Mouse (Mus musculus): ENCODE data around the gene Disp1.

Gene Disp1

DNA sequence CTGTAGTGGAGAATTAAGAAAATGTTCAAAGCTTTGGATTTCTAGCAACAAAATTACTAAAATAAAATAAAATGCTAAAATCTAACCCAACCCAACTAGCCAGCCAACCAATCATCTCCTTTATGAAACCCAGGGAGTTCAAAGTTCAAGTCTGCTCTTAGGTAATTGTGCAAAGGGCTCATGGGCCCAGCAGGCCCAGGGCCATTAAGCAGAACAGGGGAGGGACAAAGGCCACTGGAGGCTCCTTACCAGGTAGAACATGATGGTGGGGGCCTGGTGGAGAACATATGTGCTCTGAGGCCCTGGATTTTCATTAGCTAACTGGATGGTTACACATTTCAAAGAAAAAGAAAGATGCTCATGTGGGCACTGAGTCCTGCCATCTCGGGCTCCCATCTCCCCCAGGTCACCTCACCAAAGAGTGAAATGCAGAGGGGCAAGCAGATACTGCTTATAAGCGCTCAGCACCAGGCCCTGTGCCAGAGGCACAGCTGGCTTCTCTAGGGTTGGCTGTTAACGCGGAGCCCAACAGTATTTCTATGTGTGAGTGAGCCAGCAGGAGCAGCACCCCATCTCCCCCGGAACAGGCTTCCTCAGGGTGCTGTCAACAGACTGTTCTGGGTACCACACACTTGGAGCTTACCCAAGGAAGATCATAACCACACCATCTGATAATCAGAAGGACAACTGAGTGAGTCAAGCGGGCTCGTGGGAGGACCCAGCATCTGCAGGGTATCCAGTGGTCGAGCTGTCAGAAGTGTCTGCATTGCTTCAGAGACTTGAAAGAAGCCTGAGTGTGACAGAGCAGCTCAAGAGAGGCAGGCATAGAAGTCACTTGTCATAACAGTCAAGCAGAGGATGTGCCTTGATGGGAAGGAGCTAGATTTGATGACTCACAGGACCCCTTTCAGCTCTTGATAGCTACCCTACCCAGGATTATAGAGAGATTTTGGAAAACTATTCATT is 137.0 kb downstream of the Disp1 start:
- no peak for DNase-seq (ENCODE audit: low spot score)

DNA sequence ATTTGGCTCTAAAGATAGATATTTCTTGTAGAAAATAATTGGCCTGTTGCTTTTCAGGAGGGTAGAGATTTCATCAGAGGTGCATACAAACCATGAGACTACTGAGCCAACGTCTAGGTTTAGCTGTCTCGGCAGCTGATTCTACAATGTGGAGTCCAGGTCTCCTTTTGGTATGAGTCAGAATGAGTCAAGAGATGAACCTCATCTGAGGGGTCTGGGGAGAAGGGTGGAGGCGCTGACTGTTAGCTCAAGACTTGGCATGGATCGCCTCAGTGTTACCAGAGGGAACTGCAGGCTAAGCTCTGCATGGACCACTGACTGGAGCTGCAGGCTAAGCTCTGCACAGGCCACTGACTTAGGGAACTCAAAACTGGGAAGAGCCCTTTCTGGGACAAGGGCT is 138.9 kb downstream of the Disp1 start:
- DNase-seq (ENCODE audit: low spot score): no peak

DNA sequence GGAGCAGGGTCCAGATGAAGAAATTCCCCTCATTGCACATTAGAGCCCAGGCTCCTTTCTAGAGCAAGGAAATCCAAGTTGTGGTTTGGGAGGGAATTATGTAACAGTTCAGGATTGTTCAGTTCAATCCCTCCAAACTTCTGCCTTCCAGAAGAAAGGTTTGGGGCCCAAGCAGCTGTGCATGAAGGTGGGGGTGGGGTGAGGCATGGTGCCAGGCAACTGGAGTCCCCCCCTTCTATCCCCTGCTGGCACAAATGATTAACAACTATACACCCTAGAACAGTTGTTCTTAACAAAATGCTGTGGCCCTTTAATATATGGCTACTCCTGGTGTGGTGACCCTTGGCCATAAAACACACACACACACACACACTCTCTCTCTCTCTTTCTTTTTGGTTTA is 140.2 kb downstream of the Disp1 start:
- DNase-seq (ENCODE audit: low spot score): no peak

DNA sequence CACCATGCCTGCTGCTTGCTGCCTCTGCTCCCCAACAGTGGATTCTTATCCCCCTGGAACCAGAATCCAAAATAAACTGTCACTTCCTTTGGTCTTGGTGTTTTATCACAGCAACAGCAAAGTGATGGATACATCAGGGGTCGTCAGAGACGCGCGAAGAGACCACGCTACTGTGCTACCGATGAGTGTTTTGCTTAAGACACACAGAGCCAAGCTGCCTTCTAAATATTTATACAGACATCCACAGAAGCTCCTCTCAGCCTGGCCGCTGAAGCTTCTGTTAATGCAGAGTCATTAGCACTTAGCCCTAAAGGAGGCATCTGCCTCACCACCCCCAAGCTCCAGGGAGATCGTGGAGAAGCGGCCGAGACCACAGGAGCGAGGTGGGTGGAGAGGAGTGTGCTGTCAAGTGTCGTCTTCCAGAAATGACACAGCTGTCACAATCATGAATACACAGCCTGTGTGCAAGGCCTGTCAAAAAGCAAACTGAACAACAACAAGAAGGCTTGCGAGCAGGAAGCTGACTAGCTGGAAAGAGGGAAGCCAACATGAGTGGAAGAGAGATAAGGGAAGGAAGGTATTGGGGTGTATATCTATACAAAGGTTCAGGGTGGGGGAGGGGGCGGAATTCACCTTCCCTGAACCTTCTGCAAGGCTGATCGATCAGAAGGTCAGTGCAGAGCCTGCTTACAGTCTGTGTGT is 146.1 kb downstream of the Disp1 start:
- no peak for DNase-seq (ENCODE audit: low spot score)

DNA sequence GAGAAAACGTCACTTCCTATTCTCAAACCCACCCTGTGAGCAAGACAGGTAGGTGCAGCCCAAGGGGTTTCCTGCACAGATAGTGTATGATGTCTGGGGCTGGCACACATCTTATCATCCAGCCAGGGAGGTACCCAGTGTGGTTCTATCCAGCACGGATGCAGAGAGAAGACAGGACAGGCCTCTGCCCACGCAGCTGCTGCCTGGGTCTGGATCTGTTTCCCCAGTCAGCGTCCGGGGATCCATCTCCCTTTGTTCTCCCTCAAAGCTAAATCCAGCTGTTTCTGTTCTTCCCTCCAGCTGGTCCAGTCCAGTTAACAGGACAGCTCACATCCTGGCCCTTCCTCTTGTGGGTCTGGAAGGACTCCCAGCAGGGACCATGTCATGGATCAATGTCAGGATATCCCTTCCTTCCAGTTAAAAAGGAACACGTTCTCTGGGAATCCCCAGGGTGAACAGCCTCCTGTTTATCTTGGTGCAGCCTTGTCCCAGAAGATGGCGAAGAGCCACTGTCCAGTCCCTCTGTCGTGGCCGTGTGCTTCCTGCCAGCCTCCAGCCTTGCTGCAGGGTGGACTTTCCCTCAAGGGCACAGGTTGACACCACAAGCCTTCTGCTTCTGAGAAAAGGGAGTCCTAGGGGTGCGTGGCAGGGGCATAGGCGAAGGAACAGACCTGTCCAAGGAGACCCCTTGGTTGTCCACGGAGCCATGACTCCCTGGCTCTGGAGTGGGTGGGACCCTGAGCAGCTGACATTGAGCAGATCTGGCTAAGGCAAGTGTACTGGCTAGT is 148.9 kb downstream of the Disp1 start:
- peak; percentile 16 for DNase-seq (ENCODE audit: low spot score)

DNA sequence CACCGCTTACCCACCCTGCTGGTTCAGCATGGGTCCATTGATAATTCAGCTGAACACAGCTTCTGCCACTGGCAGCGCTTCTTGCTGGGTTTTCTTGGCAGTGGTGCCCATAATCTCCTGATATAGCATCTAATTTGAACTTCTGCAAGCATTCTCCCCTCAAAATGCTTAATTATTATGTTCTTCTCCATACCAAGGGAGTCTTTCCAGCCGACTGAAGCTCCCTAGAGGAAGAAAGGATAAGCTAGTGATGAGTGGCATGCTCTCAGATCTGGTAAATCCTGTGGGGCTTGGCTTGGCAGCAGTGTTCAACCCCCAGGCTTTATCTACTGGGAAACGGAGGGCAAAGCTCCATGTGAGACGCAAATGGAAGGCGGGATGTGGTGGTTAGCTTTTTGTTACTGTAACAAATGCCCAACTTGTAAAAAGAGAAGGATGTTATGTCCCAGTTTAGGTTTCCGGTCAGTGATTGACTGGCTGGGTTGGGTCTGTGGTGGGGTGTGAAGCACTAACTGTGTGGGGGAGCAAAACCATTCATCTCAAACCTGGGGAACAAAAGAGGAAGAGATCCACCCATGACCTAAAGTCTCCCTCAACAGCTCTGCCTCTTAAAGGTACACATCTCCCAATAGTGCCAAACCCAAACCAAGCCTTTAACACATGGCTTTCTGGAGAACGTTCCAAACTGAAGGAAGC is 151.2 kb downstream of the Disp1 start:
- DNase-seq (ENCODE audit: low spot score): no peak

DNA sequence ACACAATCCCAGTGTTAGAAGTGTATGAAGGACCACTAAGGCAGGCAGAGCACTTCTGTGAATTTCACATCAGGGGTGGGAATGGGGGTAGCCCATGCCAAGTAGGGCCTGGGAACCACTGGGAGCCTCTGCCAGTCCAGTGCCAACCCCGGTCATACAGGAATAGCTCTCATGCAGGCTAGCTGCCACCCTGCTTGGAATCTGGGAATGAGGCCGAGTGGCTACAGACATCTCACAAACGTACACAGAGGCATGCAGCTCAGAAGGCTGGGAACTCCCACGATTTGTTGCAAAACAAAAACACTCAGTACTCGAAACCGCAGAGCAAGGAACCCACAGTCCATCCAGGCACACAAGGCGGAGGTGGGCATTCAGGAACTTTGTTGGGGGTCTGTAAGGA is 153.5 kb downstream of the Disp1 start:
- no peak for DNase-seq (ENCODE audit: low spot score)

DNA sequence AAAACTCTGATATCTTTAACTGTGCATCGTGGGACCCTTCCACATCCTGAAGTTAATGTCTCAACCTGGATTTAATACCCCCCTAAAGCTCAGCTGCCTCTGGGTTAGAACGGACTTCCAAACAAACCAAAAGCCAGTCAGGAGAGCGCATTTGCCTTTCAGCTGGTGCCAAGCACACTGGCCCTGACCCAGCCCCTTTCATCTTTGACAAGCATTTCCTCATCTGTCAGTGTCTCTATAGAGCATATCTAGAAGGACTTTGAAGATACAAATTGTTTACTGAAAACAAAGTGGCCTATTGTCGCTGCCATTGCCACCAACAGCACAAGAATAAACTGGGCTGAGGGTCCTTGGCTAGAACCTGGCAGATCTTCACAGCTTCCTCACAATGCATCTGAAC is 154.3 kb downstream of the Disp1 start:
- DNase-seq (ENCODE audit: low spot score): no peak

DNA sequence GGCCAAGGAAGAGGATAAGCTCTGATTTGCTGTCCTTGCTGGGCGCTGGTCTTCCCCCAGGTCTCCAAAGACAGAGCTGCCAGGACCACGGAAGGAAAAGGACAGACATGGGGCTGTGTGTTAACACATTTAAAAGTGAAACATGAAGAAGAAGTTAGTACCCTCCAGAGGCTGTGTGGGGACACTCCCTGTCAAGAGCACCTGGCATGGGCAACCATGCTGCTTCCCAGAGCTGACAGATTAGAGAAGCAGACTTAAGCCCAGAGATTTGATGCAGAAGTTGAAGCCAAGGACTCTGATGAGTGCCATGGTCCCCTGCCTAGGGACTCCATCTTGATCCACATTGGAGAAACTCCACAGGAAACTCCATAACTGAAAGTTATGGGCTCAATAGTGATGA is 160.7 kb downstream of the Disp1 start:
- DNase-seq (ENCODE audit: low spot score): no peak

DNA sequence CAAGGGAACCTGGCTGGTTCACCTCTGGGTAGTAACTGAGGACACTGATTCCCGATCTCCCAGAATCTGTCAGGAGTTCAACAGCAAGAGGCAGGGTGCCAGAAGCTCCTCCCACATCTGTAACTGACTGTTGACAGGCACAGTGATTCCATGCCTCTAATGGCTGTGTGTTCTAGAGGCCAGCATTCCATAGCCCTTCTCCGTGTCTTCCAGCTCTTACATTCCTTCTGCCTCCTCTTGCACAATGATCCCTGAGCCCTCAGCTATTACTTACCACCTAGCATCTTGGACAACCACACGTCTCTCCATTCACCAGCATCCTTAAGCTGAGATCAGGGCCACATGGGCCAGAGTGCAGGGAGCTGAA is 165.1 kb downstream of the Disp1 start:
- no peak for DNase-seq (ENCODE audit: low spot score)

DNA sequence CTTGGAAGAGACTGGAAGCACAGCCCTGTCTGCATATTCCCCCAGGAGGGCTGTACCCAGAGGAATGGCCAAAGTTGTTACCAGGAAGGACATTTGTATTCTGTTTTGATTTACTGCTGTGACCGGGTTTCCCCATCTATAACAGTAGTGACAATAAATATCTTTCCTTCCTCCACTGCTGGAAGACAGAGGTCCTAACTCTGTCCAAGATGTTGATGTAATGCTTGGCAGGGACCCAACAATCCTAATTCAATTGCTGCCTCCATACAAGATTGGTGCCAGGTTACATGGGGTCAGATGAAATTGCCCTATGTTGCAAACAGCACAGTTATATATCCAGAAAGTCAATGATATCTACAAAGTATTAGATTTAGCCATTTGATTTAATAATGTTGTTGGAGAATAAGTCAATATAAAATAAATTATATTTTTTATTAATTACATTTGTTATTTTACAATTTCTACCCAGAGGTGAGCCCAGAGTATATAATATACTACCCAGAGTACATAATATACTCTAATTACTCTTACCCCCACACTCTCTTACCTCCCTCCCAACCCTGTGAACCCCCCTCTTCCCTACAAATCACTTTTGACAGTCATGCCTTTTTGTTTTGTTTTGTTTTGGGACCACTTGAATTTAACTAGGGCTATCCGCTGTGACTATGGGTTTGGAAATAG is 165.6 kb downstream of the Disp1 start:
- DNase-seq (ENCODE audit: low spot score): peak; percentile 15

DNA sequence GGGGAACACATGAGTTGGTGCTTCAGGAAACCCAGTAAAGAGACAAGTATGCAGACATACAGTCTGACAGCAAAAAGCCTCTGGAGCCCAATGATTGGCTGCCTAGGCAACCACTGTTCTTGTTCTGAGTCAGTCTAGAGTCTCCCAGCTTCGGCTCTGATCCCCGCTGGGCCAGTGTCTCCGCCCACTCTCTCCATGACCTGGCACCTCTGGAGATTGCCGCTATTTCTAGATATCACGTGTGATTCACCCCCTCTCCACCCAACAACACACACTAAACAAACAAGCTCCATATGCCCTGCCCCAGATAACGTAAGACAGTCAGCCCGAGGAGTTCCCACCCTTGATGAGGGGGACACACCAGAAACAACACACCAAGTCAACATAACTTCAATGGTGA is 168.7 kb downstream of the Disp1 start:
- peak; percentile 14 for DNase-seq (ENCODE audit: low spot score)

DNA sequence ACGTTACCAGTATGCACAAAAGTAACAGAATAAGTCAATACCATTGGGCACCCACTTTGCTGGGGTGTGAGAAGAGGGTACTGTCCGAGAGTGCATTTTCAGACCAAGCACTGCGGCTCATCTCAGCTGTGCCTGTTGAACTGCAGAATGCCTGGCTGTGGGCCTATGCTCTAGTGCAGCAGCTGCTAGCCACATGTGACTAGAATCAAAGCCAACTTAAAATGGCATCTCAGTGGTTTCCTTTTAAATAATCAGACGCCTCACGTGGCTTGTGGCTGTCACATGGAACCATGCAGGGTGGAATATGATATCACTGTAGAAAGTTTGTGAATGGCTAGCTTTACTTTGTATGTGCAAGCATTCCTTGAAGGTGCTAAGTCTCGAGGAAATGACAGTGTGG is 172.0 kb downstream of the Disp1 start:
- no peak for DNase-seq (ENCODE audit: low spot score)

DNA sequence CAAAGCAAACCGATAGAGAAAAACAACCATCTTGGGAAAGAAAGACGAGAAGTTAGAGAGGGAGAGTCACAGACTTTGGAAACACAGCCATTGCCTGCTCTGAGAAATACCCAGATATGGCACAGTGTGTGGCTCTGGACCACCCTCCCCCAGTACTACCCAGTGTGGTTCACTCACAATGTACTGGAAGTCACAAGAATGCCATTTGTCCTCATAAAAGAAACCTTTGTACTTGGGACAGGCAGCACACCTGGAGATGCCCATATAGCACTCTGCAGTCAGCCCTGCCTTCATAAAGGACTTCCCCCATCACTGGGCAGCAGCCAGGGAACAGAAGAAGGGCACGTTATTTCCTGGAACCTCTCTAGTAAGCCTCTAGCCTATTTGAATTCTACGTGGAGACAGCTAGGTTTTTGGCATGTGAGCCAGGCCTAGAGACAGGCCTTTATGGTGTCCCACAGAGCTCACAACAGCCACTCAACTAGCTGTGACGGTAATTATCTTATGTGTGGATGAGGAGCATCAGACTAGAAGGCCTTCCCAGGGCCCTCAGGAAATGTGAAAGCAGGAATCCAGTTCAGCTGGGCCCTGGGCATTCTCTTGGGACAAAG is 173.3 kb downstream of the Disp1 start:
- no peak for DNase-seq (ENCODE audit: low spot score)

DNA sequence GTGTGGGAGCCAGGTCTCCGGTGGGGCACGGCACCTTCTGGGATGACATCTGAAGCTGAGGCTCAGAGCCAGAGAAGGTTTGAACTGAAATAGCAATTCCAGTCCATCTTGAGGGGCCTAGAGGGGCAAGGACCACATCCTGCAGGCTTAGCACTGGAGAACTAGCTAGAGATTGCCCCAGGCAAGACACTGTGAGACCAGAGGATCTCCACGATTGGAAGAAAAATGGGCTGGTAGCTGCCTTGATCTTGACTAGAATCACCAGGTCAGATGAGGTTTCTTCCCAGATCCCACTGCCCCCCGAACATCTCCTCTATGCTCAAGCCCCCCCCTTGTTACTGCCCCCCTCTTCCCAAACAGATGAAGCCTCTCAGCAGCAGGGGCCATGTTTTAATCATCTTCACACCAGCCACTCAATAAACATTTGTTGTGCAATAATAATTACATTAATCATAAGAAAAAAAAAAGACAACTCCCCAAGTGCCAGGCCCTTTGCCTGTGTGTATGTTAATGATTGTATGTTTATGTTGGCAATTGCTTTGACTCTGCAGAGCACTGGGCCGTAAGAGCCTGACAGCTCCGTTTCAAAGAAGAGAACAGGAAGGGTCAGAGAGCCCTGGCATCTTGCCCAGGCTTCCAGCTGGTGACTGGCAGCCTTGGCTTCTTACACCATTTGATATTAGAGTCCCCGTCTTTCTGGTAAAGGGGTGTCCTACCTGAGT is 174.0 kb downstream of the Disp1 start:
- no peak for DNase-seq (ENCODE audit: low spot score)

DNA sequence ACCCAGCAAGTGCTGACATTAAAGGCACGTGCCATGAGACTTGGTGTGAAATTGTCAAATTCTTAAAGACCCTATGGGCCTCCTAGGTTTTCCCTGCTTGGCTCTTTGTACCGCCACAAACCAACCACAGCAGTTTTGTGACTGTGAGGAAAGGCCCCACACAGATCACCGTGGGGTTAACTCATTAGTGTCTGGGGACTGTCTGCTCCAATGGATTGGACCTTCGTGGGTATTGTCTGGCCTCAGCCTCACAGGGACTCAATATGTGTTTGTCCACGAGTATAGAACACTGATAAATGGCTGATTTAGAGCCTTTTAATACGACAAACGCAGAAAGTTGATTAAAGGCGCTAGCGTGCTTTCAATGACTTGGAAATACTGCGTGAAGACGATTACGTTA is 175.2 kb downstream of the Disp1 start:
- DNase-seq (ENCODE audit: low spot score): no peak

DNA sequence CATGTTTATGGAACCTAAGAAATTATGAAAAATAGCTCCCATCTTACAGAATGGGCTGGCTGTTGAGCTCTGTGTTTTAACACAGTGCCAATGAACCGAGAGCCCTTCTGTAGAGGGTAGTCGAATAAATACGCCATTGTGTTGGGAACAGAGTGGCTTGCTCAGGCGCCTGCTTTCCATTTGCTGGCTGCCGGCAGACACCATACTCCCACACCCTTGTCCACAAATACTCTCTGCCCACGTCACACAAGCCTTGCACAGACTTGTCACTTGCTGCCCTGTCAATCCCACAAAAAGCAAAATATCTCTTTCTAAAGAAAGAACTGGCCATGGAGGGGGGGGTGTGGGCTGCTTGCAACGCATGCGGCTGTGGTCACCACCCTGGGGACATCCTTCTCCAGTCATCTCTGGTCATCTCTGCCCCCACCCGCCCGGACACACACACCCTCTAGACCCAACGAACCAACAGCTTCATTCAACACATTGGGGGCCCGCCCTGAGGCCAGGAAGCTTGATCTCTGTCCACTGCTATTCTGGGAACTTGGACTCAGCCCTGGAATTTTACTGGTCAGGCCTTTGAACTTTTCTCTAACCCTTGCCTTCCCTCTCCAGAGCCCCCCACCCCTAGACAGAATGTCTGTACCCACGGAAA is 178.0 kb downstream of the Disp1 start:
- no peak for DNase-seq (ENCODE audit: low spot score)

DNA sequence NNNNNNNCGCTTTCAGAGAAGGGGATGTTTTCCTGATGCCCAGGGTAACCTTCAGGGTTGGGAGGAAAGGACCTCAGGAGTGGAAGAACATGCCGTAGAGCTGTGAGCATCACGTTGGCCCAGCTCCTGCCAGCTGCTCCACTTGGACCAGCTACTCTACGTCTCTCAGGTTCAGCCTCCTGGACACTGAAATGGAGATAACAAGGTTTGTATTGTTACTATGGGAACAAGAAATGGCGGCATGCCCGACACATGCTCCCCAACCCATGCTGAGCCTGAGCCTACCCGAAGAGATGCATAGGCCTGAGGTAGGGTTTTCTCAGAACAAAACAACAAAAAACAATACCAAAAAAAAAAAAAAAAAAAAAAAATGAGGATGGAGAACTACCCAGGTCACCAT is 179.6 kb downstream of the Disp1 start:
- DNase-seq (ENCODE audit: low spot score): no peak

DNA sequence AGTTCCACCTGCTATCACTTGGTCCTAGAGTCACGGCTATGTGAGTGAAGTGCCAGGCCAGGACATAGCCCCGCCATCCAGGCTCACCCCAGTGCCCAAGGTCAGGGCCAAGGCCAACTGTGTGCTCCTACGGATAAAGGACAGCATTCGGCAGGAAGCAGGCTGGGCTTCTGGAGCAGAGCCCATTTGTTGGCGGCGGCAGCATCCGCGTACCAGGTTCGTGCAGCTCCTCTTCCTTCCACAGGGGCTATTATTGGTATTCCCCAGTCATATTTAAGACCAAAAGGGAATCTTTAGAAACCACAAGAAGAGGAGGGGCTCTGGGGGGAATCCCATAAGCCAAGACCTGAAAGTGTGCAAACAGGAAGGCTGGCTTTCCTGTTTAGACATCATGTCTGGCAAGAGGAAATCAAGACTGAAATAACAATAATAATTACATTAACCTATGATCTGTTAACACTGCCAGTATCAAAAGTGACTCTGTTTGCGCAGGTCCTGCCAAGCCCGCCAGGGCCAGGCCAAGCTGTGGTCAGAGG is 180.4 kb downstream of the Disp1 start:
- no peak for DNase-seq (ENCODE audit: low spot score)

Measured in urinary bladder, postnatal 25 days (tissue).